Mouse (Mus musculus) hindbrain, embryonic 16.5 days (tissue): ENCODE data around the gene Gm10309. TPM values are rescaled to one million over a fixed set of nuclear protein-coding genes. Genes with fewer than 3 reads are reported as not detected.

Experiments used
- ATAC-seq: fragments of 200-750 bp; cut with Nextera tagmentation; 2 replicates; pipeline ENCODE4 v1.8.0; 2017; ENCODE audit warnings: moderate TSS enrichment, moderate library complexity
- H3K27ac ChIP-seq: fragments of 300-500 bp; sonication (generic); 2 replicates; pipeline ENCODE4 v1.5.1; 2014; ENCODE audit warnings: low read depth, mild to moderate bottlenecking, control low read depth, low read length, moderate library complexity
- H3K27me3 ChIP-seq: fragments of 300-500 bp; sonication (generic); replicated peaks from 2 replicates; pipeline ENCODE4 v1.6.1; 2014; ENCODE audit warnings: low read length; ENCODE audit not compliant: control insufficient read depth, insufficient read depth
- H3K36me3 ChIP-seq: fragments of 300-500 bp; sonication (generic); 2 replicates; pipeline ENCODE4 v1.6.1; 2014; ENCODE audit warnings: mild to moderate bottlenecking, low read length, moderate library complexity, mixed read lengths; ENCODE audit not compliant: control insufficient read depth, insufficient read depth
- H3K4me1 ChIP-seq: fragments of 300-500 bp; sonication (generic); 2 replicates; pipeline ENCODE4 v1.6.1; 2014; ENCODE audit warnings: low read depth, low read length; ENCODE audit not compliant: control insufficient read depth, insufficient read depth
- H3K4me2 ChIP-seq: fragments of 300-500 bp; sonication (generic); 2 replicates; pipeline ENCODE4 v1.6.1; 2014; ENCODE audit warnings: mild to moderate bottlenecking, low read length, control low read depth, moderate library complexity
- H3K4me3 ChIP-seq: fragments of 300-500 bp; sonication (generic); 2 replicates; pipeline ENCODE4 v1.5.1; 2014; ENCODE audit warnings: mild to moderate bottlenecking, low read length, control low read depth, moderate library complexity
- H3K9ac ChIP-seq: fragments of 300-500 bp; sonication (generic); 2 replicates; pipeline ENCODE4 v1.6.1; 2014; ENCODE audit warnings: low read depth, mild to moderate bottlenecking, control low read depth, low read length, moderate library complexity
- H3K9me3 ChIP-seq: fragments of 300-500 bp; sonication (generic); 2 replicates; pipeline ENCODE4 v1.6.1; 2014; ENCODE audit warnings: mild to moderate bottlenecking, low read length, moderate library complexity; ENCODE audit not compliant: control insufficient read depth
- WGBS: fragments of 180-500 bp; shearing (Covaris S2); extraction: QIAGEN DNeasy Blood & Tissue Kit; methylation state at CpG from one replicate; pipeline ENCODE4 v1.1.7; 2014; 5-methylcytosine and 5-hydroxymethylcytosine counted together
- polyA plus RNA-seq: library from polyadenylated mRNA; unstranded; fragments of >200 nt; fragmentation: Nextera tagmentation; extraction: Ambion mirVana; gene quantifications from 2 replicates; pipeline ENCODE4 v1.2.1, GENCODE M21; 2015

The Gm10309 gene
- 0.36 and 0.45 TPM in 2 replicates for polyA plus RNA-seq

DNA sequence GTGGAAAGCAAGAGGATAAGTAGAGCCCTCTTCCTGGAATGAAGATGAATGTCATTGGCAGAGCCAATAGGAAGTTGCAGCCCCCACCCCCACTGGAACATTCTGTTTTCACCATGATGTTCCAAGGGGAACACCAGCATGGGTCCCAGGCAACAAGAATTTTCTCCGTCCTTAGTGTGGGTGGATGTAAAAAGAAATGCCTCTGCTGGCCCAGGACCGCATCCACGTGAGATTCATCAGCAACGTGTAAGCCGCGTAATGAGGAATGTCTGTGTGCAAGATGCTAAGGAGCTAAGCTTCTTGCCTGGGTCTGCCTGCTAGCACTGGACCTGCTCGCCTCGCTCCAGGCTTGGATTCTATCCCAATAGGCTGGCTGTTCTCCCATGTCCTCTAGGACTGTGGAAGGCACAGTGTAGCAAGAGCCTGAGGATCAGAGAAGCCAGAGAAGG, at the start of gene Gm10309:
TSS of gene Gm10309 (minus strand) at position 50 of the 449 bp plus-strand sequence.
- no peak within 1 kb of the TSS for H3K27ac ChIP-seq
- 85% methylated on average over 8 of the region's 8 CpGs for WGBS
- H3K36me3 ChIP-seq = no peaks in the 10 kb centered on the region
- H3K4me3 ChIP-seq = no peak within 1 kb of the TSS
- ATAC-seq = no peak
- no peaks in the 10 kb centered on the region for H3K4me1 ChIP-seq
- no peak within 1 kb of the TSS for H3K9ac ChIP-seq
- H3K9me3 ChIP-seq = no peaks in the 10 kb centered on the region
- H3K4me2 ChIP-seq = no peak within 1 kb of the TSS
- H3K27me3 ChIP-seq = no peaks in the 10 kb centered on the region

DNA sequence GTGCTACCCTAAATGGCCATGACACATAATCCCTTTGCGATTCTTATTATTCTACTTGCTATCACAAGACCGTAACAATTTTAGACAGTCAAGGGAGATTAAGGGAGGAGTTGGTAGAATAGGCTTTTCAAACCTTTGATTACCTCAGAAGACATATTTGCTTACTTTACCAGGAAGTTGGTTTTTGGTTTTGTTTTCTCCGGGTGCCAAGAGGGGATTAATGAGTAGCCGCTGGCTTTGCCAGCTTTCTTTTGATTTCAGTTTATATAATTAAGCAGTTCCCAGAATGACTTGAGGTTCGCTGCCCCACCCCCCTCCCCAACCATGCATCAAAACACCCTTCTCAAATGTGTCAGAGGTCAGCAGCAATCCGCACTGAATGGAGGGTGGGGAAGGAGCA, 47.0 kb upstream of the Gm10309 start:
- Histone ChIP-seq H3K36me3 (no peaks in the 10 kb centered on the region), H3K27me3 (no peaks in the 10 kb centered on the region), H3K4me1 (no peaks in the 10 kb centered on the region), H3K27ac (no peak overlapping the region), H3K4me2 (no peak overlapping the region), H3K9me3 (no peaks in the 10 kb centered on the region), H3K4me3 (no peak overlapping the region), H3K9ac (no peak overlapping the region)
- ATAC-seq = no peak
- 79% methylated on average over 6 of the region's 6 CpGs for WGBS

DNA sequence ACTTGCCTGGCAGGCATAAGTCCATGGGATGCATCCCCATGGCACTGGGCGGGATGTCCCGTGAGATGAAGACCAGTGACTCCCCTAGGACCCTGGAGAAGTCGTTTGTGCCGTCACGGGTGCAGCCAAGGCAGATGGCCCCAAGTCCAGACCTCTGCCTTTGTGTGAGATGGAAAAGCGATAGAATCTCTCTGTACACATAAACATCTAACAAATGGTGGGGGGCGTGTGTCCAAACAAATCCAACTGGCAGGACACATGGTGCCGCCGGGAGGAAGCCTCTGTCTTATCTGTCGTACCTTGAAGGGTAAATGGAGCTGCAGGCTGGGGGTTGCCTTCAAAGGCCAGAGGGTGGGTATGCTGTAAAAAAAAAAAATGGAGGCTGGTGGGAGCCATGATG, 46.5 kb upstream of the Gm10309 start:
- no peak for ATAC-seq
- H3K4me1 ChIP-seq = no peaks in the 10 kb centered on the region
- H3K9me3 ChIP-seq = no peaks in the 10 kb centered on the region
- H3K9ac ChIP-seq = no peak overlapping the region
- no peaks in the 10 kb centered on the region for H3K36me3 ChIP-seq
- 86% methylated on average over 9 of the region's 10 CpGs for WGBS
- H3K27me3 ChIP-seq = no peaks in the 10 kb centered on the region
- H3K27ac ChIP-seq = no peak overlapping the region
- no peak overlapping the region for H3K4me3 ChIP-seq
- no peak overlapping the region for H3K4me2 ChIP-seq

DNA sequence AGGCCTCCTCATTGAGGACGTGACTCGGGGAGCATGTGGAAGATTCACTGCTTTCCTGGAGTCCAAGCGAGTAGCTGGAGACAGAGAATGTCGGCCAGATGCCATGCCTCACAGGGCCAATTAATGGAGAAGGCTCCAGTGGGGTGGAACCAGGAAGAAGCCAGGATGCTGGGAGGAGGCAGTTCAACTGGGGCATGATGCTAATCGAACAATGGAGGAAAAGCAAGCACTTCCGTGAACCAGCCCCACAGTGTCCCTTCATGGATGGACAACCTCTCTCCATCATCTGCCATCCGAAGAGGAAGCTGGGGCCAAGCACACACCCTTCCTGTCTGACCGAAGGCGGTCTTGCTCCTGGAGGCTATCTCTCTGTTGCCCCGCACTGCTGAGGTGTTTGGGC, 44.1 kb upstream of the Gm10309 start:
- Histone ChIP-seq H3K4me3 (no peak overlapping the region), H3K4me1 (no peaks in the 10 kb centered on the region), H3K36me3 (no peaks in the 10 kb centered on the region), H3K9ac (no peak overlapping the region), H3K27me3 (no peaks in the 10 kb centered on the region), H3K4me2 (no peak overlapping the region), H3K27ac (no peak overlapping the region), H3K9me3 (no peaks in the 10 kb centered on the region)
- 95% methylated on average over 10 of the region's 10 CpGs for whole genome bisulfite sequencing
- ATAC-seq = no peak

DNA sequence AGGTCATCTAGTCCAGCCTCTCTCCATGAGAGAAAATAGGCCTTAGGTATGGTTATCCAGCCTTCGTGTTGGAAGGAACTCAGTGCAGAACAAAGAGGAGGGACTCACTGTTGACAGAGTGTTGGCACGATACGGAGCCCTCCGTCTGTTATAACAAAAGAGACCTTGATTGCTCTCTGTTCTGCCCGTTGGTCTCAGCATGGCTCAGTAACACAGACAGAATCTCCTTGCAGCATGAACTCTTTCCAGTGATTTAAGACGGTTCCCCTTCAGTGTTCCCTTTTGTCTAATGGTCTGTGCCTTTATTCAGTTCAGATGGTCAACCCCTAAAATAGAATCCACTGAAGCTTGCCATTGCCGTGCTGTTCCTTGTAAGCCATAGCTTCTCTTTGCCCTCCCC, 41.5 kb upstream of the Gm10309 start:
- no peak overlapping the region for H3K9ac ChIP-seq
- no peak overlapping the region for H3K4me3 ChIP-seq
- no peak overlapping the region for H3K27ac ChIP-seq
- H3K4me2 ChIP-seq = no peak overlapping the region
- peak; percentile 52; the same call in 1 of the 2 replicates for ATAC-seq
- no peaks in the 10 kb centered on the region for H3K4me1 ChIP-seq
- no peaks in the 10 kb centered on the region for H3K27me3 ChIP-seq
- no peaks in the 10 kb centered on the region for H3K36me3 ChIP-seq
- WGBS = 28% methylated on average over 7 of the region's 7 CpGs
- H3K9me3 ChIP-seq = no peaks in the 10 kb centered on the region

DNA sequence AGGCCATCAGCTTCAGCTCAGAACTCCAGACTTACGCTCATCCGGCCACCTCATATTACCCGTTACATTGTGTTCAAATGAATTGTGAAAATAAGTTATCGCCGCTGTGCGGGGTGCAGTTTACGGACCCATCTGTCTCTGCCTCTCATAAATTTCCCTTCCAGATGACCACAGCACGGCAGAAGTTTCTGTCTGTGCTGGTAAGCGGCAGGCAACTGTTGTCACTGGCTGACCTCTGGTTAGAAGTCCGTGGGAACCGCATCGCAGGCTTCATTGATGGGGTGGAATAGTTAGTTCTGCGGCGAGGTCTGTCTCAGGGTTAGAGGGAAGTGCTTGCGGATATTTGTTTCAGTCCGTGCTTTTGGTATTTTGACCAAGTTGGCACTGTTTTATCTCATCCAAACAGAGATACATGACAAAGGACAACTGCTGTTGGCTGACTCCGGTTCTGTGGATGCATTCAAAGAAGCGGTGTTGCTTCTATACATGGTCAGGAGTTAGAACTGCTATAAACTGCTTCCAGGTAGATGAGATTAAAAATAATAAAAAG, 34.9 kb upstream of the Gm10309 start:
- Histone ChIP-seq H3K9me3 (no peaks in the 10 kb centered on the region), H3K27ac (no peak overlapping the region), H3K9ac (no peak overlapping the region), H3K36me3 (no peaks in the 10 kb centered on the region), H3K4me3 (no peak overlapping the region), H3K27me3 (no peaks in the 10 kb centered on the region), H3K4me1 (no peaks in the 10 kb centered on the region), H3K4me2 (no peak overlapping the region)
- ATAC-seq = no peak
- WGBS = 81% methylated on average over 18 of the region's 18 CpGs

DNA sequence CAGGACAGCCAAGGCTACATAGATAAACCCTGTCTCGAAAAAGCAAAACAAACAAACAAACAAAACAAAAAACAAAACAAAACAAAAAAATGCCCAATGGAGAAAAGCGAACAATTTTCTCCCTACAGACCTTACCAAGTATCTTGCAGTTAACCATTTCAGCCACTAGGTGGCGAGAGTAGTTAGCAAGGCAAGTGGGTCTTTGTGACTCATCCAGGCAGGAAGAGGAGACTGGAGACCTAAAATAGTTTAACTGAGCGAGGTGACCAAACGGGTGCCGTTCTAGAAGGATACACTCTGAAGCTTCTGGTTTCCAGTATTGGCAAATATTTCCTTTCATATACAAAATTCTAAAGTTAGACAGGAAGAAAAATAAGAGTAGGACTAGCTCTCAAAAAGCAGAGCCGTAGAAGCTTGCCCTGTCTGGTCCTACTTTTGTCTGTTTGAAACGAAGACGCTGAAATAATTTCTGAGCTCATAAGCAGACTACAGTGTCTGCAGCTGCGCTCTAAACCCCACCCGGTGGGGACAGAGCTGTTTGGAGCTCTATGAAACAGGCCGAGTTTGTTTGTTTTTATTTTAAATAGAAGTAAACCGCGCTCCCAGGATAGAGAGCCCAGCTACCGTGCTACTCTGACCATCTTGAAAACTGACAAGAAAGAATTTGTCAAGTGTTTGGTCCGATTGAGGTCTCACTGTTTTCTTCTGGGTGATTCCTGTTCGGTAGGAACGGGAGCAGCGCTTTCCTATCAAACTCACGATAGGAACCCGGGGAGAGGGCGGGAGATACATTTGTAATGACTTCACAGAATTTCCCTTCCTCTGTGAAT, 31.0 kb upstream of the Gm10309 start:
- Histone ChIP-seq H3K4me1 (no peaks in the 10 kb centered on the region; the same call in 1 of the 2 replicates), H3K27me3 (no peaks in the 10 kb centered on the region), H3K9ac (0 out of 2 replicates have a peak overlapping the region, but pooled peaks have one; percentile 5), H3K4me2 (peak overlapping the region; percentile 18), H3K4me3 (no peak overlapping the region), H3K27ac (peak overlapping the region; percentile 11), H3K36me3 (no peaks in the 10 kb centered on the region), H3K9me3 (no peaks in the 10 kb centered on the region)
- 40% methylated on average over 22 of the region's 22 CpGs for WGBS
- peak; percentile 85 for ATAC-seq

DNA sequence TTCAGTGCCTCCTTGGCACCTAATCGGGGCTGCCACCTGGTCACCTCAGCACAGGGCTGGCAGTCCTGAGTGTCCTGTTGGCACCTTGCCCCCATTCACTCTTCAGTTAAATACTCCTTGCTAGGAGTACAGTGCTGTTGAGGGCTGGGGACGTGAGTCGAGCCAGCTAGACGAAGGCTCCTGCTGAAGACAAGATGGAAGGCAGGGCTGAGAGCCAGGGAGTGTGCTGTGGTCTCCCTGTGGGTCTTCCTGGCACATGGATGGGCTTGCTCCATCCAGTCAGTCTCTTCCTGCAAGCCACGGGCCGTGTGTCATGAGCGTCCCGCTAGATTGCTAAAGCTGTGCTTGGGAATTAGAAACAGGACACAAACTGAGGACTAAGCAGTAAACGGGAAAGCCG, 30.1 kb upstream of the Gm10309 start:
- Histone ChIP-seq H3K4me3 (no peak overlapping the region), H3K4me2 (no peak overlapping the region), H3K27me3 (no peaks in the 10 kb centered on the region), H3K4me1 (no peaks in the 10 kb centered on the region; the same call in 1 of the 2 replicates), H3K9ac (0 out of 2 replicates have a peak overlapping the region, but pooled peaks have one; percentile 6), H3K9me3 (no peaks in the 10 kb centered on the region), H3K36me3 (no peaks in the 10 kb centered on the region), H3K27ac (peak overlapping the region; percentile 41; the same call in 1 of the 2 replicates)
- 63% methylated on average over 10 of the region's 10 CpGs for WGBS
- peak; percentile 62; the same call in 1 of the 2 replicates for ATAC-seq

DNA sequence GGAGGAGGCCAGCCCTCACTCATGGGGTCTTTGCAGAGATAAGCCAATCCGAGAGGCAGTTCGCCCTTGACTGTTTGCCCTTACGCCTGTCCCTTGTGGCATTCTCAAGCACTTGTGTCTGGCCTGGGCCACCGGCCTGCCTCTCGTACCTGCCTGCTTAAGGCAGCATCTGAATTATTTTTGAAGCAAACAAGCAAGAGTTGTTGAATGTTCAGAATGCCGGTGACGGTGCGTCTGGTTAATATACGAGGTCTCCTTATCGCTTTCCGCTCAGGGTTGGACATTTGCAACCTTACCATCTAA, 28.5 kb upstream of the Gm10309 start:
- Histone ChIP-seq H3K9me3 (no peaks in the 10 kb centered on the region), H3K4me1 (no peaks in the 10 kb centered on the region; the same call in 1 of the 2 replicates), H3K9ac (no peak overlapping the region), H3K4me3 (no peak overlapping the region), H3K36me3 (no peaks in the 10 kb centered on the region), H3K4me2 (no peak overlapping the region), H3K27ac (no peak overlapping the region), H3K27me3 (no peaks in the 10 kb centered on the region)
- WGBS = 85% methylated on average over 11 of the region's 11 CpGs
- ATAC-seq = no peak
